Mouse (Mus musculus) kidney, postnatal 0 days (tissue): ENCODE measurements around the gene Tgfbr3. TPM values are rescaled to one million over a fixed set of nuclear protein-coding genes. Genes with fewer than 3 reads are reported as not detected.

Experiments used
- ATAC-seq: fragments of 200-750 bp; cut with Nextera tagmentation; replicated peaks from 2 replicates; pipeline ENCODE4 v1.8.0; 2017; ENCODE audit warnings: low read depth, moderate number of reproducible peaks, moderate TSS enrichment, moderate library complexity; ENCODE audit not compliant: low FRiP score
- DNase-seq: peaks from one replicate; pipeline ENCODE4 v3.0.0-alpha.2; 2016; ENCODE audit warnings: low spot score
- H3K27ac ChIP-seq: fragments of 300-500 bp; sonication (generic); 2 replicates; pipeline ENCODE4 v1.5.1; 2014; ENCODE audit warnings: mild to moderate bottlenecking
- H3K27me3 ChIP-seq: fragments of 300-500 bp; sonication (generic); 2 replicates; pipeline ENCODE4 v1.6.1; 2014; ENCODE audit warnings: low read length, mixed read lengths; ENCODE audit not compliant: insufficient read depth
- H3K36me3 ChIP-seq: fragments of 300-500 bp; sonication (generic); 2 replicates; pipeline ENCODE4 v1.6.1; 2014; ENCODE audit warnings: low read length, mixed read lengths; ENCODE audit not compliant: insufficient read depth
- H3K4me1 ChIP-seq: fragments of 300-500 bp; sonication (generic); replicated peaks from 2 replicates; pipeline ENCODE4 v1.6.1; 2014; ENCODE audit warnings: antibody characterized with exemption, low read length, mixed read lengths; ENCODE audit not compliant: insufficient read depth
- H3K4me2 ChIP-seq: fragments of 300-500 bp; sonication (generic); 2 replicates; pipeline ENCODE4 v1.6.1; 2014; ENCODE audit warnings: mild to moderate bottlenecking, low read length, moderate library complexity, mixed read lengths
- H3K4me3 ChIP-seq: fragments of 300-500 bp; sonication (generic); replicated peaks from 2 replicates; pipeline ENCODE4 v1.5.1; 2014; ENCODE audit warnings: low read depth, low read length
- H3K9ac ChIP-seq: fragments of 300-500 bp; sonication (generic); 2 replicates; pipeline ENCODE4 v1.6.1; 2014; ENCODE audit warnings: low read depth, low read length
- H3K9me3 ChIP-seq: fragments of 300-500 bp; sonication (generic); replicated peaks from 2 replicates; pipeline ENCODE4 v1.6.1; 2016; ENCODE audit warnings: low read length, inconsistent platforms, mixed read lengths
- CTCF ChIP-seq: IDR thresholded peaks from 2 replicates; pipeline ENCODE4 v1.5.1; 2016; ENCODE audit warnings: antibody characterized with exemption, low read depth, mild to moderate bottlenecking, moderate library complexity
- WGBS: fragments of 180-500 bp; shearing (Covaris S2); extraction: QIAGEN DNeasy Blood & Tissue Kit; methylation state at CpG from one replicate; pipeline ENCODE4 v1.1.7; 2014; 5-methylcytosine and 5-hydroxymethylcytosine counted together
- polyA plus RNA-seq: library from polyadenylated mRNA; unstranded; fragments of >200 nt; fragmentation: Nextera tagmentation; extraction: Ambion mirVana; gene quantifications from 2 replicates; pipeline ENCODE4 v1.2.1, GENCODE M21; 2015

Tgfbr3 gene
- polyA plus RNA-seq, 1 experiment from 2014 or later: 10.8 TPM

GRCm38 (mm10) chr5:107165734-107166133 is 123.7 kb downstream of the Tgfbr3 start:
- no peak overlapping the region for H3K4me2 ChIP-seq
- no peak overlapping the region for H3K9ac ChIP-seq
- ATAC-seq: no peak
- H3K4me1 ChIP-seq: peaks cover 15% of the 10 kb centered on the region
- H3K27me3 ChIP-seq: no peaks in the 10 kb centered on the region
- WGBS: 74% methylated on average over 7 of the region's 7 CpGs
- no peak for DNase-seq
- H3K9me3 ChIP-seq: no peaks in the 10 kb centered on the region
- TF ChIP-seq CTCF: no peak
- H3K36me3 ChIP-seq: no peaks in the 10 kb centered on the region
- no peak overlapping the region for H3K4me3 ChIP-seq
- no peak overlapping the region for H3K27ac ChIP-seq

- H3K9ac ChIP-seq: no peak overlapping the region
- TF ChIP-seq CTCF: no peak
- ATAC-seq: no peak
- H3K4me1 ChIP-seq: peaks cover 15% of the 10 kb centered on the region
- no peaks in the 10 kb centered on the region for H3K36me3 ChIP-seq
- H3K4me2 ChIP-seq: no peak overlapping the region
- H3K27ac ChIP-seq: no peak overlapping the region
- 81% methylated on average over 5 of the region's 5 CpGs for WGBS
- DNase-seq: no peak
- no peaks in the 10 kb centered on the region for H3K27me3 ChIP-seq
- H3K9me3 ChIP-seq: no peaks in the 10 kb centered on the region
- no peak overlapping the region for H3K4me3 ChIP-seq
Measured at GRCm38 (mm10) chr5:107165271-107165670, 124.2 kb downstream of the Tgfbr3 start.

GRCm38 (mm10) chr5:107164856-107165255 is 124.6 kb downstream of the Tgfbr3 start:
- Histone ChIP-seq H3K9me3 (no peaks in the 10 kb centered on the region), H3K27me3 (no peaks in the 10 kb centered on the region), H3K4me3 (no peak overlapping the region), H3K36me3 (no peaks in the 10 kb centered on the region), H3K27ac (no peak overlapping the region), H3K9ac (no peak overlapping the region), H3K4me1 (peaks cover 17% of the 10 kb centered on the region), H3K4me2 (no peak overlapping the region)
- DNase-seq (no peak), ATAC-seq (no peak)
- TF ChIP-seq CTCF: no peak
- 84% methylated on average over 4 of the region's 4 CpGs for WGBS

- H3K36me3 ChIP-seq: no peaks in the 10 kb centered on the region
- no peaks in the 10 kb centered on the region for H3K27me3 ChIP-seq
- no peaks in the 10 kb centered on the region for H3K9me3 ChIP-seq
- no peak overlapping the region for H3K4me3 ChIP-seq
- no peak for ATAC-seq
- 66% methylated on average over 4 of the region's 4 CpGs for WGBS
- no peak overlapping the region for H3K27ac ChIP-seq
- H3K4me1 ChIP-seq: peaks cover 21% of the 10 kb centered on the region
- H3K9ac ChIP-seq: no peak overlapping the region
- no peak for TF ChIP-seq CTCF
- DNase-seq: no peak
- no peak overlapping the region for H3K4me2 ChIP-seq
Measured at GRCm38 (mm10) chr5:107164146-107164545, 125.3 kb downstream of the Tgfbr3 start.

- ATAC-seq (no peak), DNase-seq (no peak)
- no peak for TF ChIP-seq CTCF
- Histone ChIP-seq H3K27ac (no peak overlapping the region), H3K4me2 (no peak overlapping the region), H3K27me3 (no peaks in the 10 kb centered on the region), H3K9ac (no peak overlapping the region), H3K4me3 (no peak overlapping the region), H3K4me1 (peaks cover 21% of the 10 kb centered on the region), H3K9me3 (no peaks in the 10 kb centered on the region), H3K36me3 (no peaks in the 10 kb centered on the region)
Measured at GRCm38 (mm10) chr5:107163336-107163735, 126.1 kb downstream of the Tgfbr3 start.

GRCm38 (mm10) chr5:107162812-107163211 is 126.6 kb downstream of the Tgfbr3 start:
- no peak for TF ChIP-seq CTCF
- H3K4me2 ChIP-seq: no peak overlapping the region
- DNase-seq (no peak), ATAC-seq (no peak)
- no peak overlapping the region for H3K4me3 ChIP-seq
- H3K4me1 ChIP-seq: peaks cover 19% of the 10 kb centered on the region
- no peaks in the 10 kb centered on the region for H3K9me3 ChIP-seq
- 87% methylated on average over 6 of the region's 6 CpGs for WGBS
- H3K36me3 ChIP-seq: no peaks in the 10 kb centered on the region
- no peak overlapping the region for H3K27ac ChIP-seq
- H3K9ac ChIP-seq: no peak overlapping the region
- no peaks in the 10 kb centered on the region for H3K27me3 ChIP-seq

- ATAC-seq: no peak
- Histone ChIP-seq H3K4me3 (no peak overlapping the region), H3K27ac (no peak overlapping the region), H3K9ac (no peak overlapping the region), H3K4me2 (no peak overlapping the region), H3K36me3 (no peaks in the 10 kb centered on the region), H3K9me3 (no peaks in the 10 kb centered on the region), H3K4me1 (peaks cover 14% of the 10 kb centered on the region), H3K27me3 (no peaks in the 10 kb centered on the region)
- WGBS: 86% methylated on average over 4 of the region's 4 CpGs
- DNase-seq: no peak
- no peak for TF ChIP-seq CTCF
Measured at GRCm38 (mm10) chr5:107162319-107162718, 127.1 kb downstream of the Tgfbr3 start.
